Mouse (Mus musculus): Measurements from ENCODE around the gene Negr1. TPM values are rescaled to one million over a fixed set of nuclear protein-coding genes. Genes with fewer than 3 reads are reported as not detected.

Gene Negr1
- polyA plus RNA-seq, 1 experiment = 93.8 TPM

DNA sequence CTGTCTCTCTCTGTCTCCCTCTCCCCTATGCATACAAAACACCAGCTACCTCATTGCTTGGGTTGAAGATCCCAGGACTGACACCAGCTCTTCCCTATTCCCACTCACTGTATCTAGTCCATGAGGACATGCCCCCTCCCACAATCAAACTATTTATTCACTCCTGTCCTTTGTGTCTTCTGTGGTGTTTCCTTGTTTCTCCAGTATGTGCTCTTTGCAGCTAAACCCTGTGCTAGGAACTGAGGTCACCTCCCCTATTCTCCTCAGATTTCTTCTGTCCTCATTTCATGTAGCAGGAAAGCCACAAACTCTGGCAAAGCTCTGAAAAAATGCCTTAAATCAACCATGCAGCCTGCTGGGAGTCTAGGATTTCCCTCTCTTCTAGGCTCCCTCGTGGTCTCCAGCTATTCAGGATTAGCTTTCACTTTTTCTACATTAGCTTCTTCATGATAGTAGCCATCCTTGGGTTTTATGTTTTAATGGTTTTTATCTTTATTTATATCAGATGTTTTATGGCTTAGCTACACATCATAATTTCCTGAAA, 222.8 kb downstream of the Negr1 start:
- TF ChIP-seq POLR2A (IDR thresholded peaks at IDR 0.05; ENCODE audit: extremely low read depth, insufficient read depth, low read length) (no peak), CTCF (IDR thresholded peaks at IDR 0.05; ENCODE audit: extremely low read depth, insufficient read depth, low read length) (no peak)
- peaks cover 2% of the 10 kb centered on the region; the same call in 1 of the 2 replicates for H3K4me1 ChIP-seq (ENCODE audit: control insufficient read depth, insufficient read depth, low read length)
- H3K27ac ChIP-seq (ENCODE audit: insufficient read depth, low read length) = no peak overlapping the region

DNA sequence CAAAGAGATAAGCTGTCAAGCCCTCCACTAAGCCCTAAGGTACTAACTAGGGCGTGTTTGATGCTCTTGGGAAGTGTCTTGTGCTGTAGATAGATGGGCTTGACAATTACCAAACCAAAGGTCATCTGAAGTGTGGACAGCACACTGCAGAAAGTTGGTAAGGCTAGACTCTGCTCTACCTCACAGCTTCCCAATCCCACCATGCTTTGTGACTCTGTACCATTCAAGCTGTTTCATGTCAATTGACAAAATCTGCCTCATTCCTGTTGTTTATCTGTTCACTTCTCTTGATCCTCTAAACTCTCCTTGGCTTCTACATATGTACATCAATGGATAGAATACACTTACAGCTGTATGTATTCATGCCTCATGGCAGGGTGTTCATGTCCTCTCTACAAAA, 224.8 kb downstream of the Negr1 start:
- no peak overlapping the region for H3K27ac ChIP-seq (ENCODE audit: insufficient read depth, low read length)
- peaks cover 6% of the 10 kb centered on the region; the same call in 1 of the 2 replicates for H3K4me1 ChIP-seq (ENCODE audit: control insufficient read depth, insufficient read depth, low read length)
- no peak overlapping the region for H3K4me3 ChIP-seq (ENCODE audit: insufficient read depth, low read length)
- TF ChIP-seq POLR2A (IDR thresholded peaks at IDR 0.05; ENCODE audit: extremely low read depth, insufficient read depth, low read length) (no peak), CTCF (IDR thresholded peaks at IDR 0.05; ENCODE audit: extremely low read depth, insufficient read depth, low read length) (no peak)

More for the DNA sequence above, 222.8 kb downstream of the Negr1 start:
- no peak overlapping the region for H3K4me3 ChIP-seq (ENCODE audit: insufficient read depth, low read length)

DNA sequence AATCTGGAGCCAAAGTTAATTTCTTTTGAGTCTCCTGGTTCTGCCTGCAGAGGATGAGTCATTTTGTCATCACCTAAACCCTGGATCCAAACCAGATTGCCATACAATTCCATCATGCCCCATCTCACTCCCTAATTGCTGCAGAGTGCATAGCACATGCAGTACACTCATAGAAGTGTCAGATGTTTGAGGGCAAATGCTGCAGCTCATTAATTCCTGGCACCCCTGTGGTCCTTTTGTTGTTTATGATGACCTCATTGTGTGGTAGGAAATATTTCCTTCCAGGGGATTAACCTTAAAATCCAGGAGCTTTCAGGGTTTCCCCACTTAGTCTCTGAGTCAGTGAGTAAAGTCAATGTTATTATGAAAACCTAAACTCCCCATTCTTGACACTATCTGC, 229.6 kb downstream of the Negr1 start:
- H3K4me1 ChIP-seq (ENCODE audit: control insufficient read depth, insufficient read depth, low read length) = peaks cover 13% of the 10 kb centered on the region; the same call in 1 of the 2 replicates
- no peak for TF ChIP-seq POLR2A (IDR thresholded peaks at IDR 0.05; ENCODE audit: extremely low read depth, insufficient read depth, low read length)
- TF ChIP-seq CTCF (IDR thresholded peaks at IDR 0.05; ENCODE audit: extremely low read depth, insufficient read depth, low read length) = no peak
- H3K4me3 ChIP-seq (ENCODE audit: insufficient read depth, low read length) = no peak overlapping the region
- peak overlapping the region; percentile 84; the same call in 1 of the 2 replicates for H3K27ac ChIP-seq (ENCODE audit: insufficient read depth, low read length)

DNA sequence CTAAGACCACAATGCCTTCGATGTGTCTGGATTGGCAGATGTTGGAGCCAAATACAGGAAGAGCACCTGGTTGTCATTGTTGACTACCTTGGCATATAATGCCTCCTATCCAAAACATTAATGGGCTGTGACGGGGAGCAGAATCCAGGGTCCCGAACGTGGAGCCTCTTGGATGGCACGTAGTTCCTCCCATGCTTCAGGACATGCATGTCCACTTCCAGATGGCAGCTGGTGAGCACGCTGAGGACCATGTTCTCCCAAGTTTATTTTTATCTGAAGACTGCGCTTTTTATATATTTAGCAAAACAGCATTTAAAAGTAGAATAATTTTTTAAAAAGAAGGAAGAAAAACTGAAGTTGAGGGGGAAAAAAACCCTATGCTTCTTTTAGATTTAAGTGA, 231.1 kb downstream of the Negr1 start:
- H3K4me1 ChIP-seq (ENCODE audit: control insufficient read depth, insufficient read depth, low read length) = peaks cover 13% of the 10 kb centered on the region; the same call in 1 of the 2 replicates
- no peak overlapping the region for H3K27ac ChIP-seq (ENCODE audit: insufficient read depth, low read length)
- TF ChIP-seq CTCF (IDR thresholded peaks at IDR 0.05; ENCODE audit: extremely low read depth, insufficient read depth, low read length) (no peak), POLR2A (IDR thresholded peaks at IDR 0.05; ENCODE audit: extremely low read depth, insufficient read depth, low read length) (no peak)
- no peak overlapping the region for H3K4me3 ChIP-seq (ENCODE audit: insufficient read depth, low read length)

DNA sequence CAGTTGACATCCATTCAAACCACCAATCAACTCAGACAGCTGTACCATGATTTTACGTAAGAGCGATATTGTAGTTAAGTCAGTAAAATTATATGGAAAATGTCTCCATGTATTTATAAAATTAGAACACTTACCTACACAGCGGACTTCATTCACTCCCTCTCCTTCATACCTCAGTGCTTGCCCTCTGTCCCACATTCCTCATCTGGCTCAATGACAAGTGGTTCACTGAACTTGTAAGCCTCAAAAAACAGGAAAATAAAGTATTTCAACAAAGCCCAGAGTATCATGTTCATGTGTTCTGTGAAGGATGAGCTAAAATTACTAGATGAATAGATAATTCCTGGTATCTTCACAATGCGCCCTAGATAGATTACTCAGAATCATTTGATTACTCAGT, 232.5 kb downstream of the Negr1 start:
- H3K4me1 ChIP-seq (ENCODE audit: control insufficient read depth, insufficient read depth, low read length) = peaks cover 13% of the 10 kb centered on the region; the same call in 1 of the 2 replicates
- no peak overlapping the region for H3K27ac ChIP-seq (ENCODE audit: insufficient read depth, low read length)
- H3K4me3 ChIP-seq (ENCODE audit: insufficient read depth, low read length) = no peak overlapping the region
- TF ChIP-seq CTCF (IDR thresholded peaks at IDR 0.05; ENCODE audit: extremely low read depth, insufficient read depth, low read length) = no peak
- TF ChIP-seq POLR2A (IDR thresholded peaks at IDR 0.05; ENCODE audit: extremely low read depth, insufficient read depth, low read length) = no peak

DNA sequence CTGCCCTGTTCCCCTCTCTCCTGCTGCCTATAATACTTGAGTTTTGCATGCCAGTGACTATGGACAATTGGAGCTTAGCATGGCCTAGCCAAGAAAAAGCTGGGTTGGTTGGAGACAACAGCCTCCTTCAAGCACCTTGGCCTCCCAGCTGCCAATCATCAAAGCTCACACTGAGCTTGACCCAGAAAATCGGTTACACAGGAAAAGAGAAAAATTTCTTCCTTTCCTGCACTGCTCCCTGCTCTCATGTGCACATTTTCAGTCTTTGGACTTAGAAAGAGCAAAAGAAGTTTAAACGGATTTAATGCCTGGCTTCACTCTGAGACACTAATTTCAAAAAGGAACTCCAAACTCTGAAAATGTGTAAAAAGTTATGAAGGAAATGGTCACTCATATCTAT, 233.0 kb downstream of the Negr1 start:
- H3K4me3 ChIP-seq (ENCODE audit: insufficient read depth, low read length) = no peak overlapping the region
- TF ChIP-seq CTCF (IDR thresholded peaks at IDR 0.05; ENCODE audit: extremely low read depth, insufficient read depth, low read length) (no peak), POLR2A (IDR thresholded peaks at IDR 0.05; ENCODE audit: extremely low read depth, insufficient read depth, low read length) (no peak)
- peaks cover 13% of the 10 kb centered on the region; the same call in 1 of the 2 replicates for H3K4me1 ChIP-seq (ENCODE audit: control insufficient read depth, insufficient read depth, low read length)
- no peak overlapping the region for H3K27ac ChIP-seq (ENCODE audit: insufficient read depth, low read length)

DNA sequence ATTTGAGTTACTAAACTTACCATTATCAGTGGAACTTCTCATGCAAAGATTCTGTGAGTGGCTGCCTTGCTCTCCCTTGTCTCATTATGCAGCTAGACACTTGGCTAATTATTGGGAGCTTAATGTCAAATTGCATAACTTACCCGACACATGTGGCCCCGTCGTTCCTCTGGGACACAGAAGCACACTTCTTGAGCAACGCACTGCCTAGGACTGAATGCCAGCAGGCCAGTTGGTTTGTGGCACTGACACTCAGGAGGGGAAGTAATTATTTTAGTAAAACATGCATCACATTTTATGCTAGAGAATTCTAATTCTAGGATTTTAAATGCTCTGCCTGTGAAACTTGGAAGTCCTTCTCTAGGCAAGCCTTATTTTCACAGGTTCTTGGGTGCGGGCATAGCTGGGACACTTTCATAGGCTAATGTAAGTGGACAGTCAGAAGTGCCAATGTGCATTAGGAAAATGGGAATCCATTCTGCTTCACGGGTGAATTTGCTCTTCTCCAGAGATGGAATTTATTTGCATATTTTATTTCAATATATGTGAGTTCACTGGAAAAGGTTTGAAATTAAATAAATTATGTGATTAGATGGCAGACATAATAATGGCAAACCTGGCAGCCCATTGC, 234.6 kb downstream of the Negr1 start:
- Histone ChIP-seq H3K27ac (ENCODE audit: insufficient read depth, low read length) (no peak overlapping the region), H3K4me1 (ENCODE audit: control insufficient read depth, insufficient read depth, low read length) (peaks cover 10% of the 10 kb centered on the region; the same call in 1 of the 2 replicates), H3K4me3 (ENCODE audit: insufficient read depth, low read length) (no peak overlapping the region)
- TF ChIP-seq CTCF (IDR thresholded peaks at IDR 0.05; ENCODE audit: extremely low read depth, insufficient read depth, low read length) = no peak
- TF ChIP-seq POLR2A (IDR thresholded peaks at IDR 0.05; ENCODE audit: extremely low read depth, insufficient read depth, low read length) = no peak

DNA sequence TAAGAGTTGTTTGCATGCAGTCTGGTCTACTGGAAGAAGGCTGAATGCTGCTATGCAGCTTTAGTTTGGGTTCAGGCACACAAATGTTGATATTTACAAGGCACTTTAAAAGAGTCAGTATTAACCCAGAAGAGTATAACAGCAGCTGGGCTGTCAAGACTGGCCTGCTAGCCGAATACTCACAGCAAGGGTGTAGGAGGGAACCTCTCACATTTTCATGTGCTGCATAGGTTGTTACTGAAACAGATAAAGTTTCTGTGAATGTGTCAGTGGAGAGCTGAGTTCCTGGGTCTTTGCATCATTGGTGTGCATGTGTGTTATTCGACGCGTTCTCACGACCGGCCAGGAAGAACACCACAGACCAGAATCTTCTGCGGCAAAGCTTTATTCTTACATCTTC, 237.6 kb downstream of the Negr1 start:
- Histone ChIP-seq H3K4me3 (ENCODE audit: insufficient read depth, low read length) (no peak overlapping the region), H3K27ac (ENCODE audit: insufficient read depth, low read length) (no peak overlapping the region), H3K4me1 (ENCODE audit: control insufficient read depth, insufficient read depth, low read length) (no peaks in the 10 kb centered on the region; the same call in 1 of the 2 replicates)
- TF ChIP-seq POLR2A (IDR thresholded peaks at IDR 0.05; ENCODE audit: extremely low read depth, insufficient read depth, low read length) (no peak), CTCF (IDR thresholded peaks at IDR 0.05; ENCODE audit: extremely low read depth, insufficient read depth, low read length) (no peak)

DNA sequence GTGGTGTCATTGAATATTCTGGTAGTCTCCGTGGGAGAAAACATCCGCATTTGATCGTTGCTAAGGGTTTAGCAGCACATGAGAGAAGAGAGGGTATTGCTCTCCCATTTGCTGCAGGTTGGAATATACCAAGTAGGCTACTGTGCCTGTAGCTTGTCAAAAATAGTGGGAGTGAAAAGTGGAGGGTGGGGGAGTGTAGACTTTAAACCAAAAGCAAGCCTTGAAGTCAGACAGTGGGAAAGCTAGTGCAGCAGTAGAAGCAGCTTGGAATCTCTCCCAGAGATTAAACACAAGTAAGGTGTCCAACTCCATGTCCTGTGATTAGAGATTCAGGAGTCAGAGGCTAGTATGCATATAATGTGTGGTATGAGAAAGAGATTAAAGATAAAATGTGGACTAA, 248.2 kb downstream of the Negr1 start:
- Histone ChIP-seq H3K4me3 (ENCODE audit: insufficient read depth, low read length) (no peak overlapping the region), H3K27ac (ENCODE audit: insufficient read depth, low read length) (no peak overlapping the region), H3K4me1 (ENCODE audit: control insufficient read depth, insufficient read depth, low read length) (no peaks in the 10 kb centered on the region; the same call in none of the 2 replicates)
- TF ChIP-seq POLR2A (IDR thresholded peaks at IDR 0.05; ENCODE audit: extremely low read depth, insufficient read depth, low read length) = no peak
- TF ChIP-seq CTCF (IDR thresholded peaks at IDR 0.05; ENCODE audit: extremely low read depth, insufficient read depth, low read length) = no peak

DNA sequence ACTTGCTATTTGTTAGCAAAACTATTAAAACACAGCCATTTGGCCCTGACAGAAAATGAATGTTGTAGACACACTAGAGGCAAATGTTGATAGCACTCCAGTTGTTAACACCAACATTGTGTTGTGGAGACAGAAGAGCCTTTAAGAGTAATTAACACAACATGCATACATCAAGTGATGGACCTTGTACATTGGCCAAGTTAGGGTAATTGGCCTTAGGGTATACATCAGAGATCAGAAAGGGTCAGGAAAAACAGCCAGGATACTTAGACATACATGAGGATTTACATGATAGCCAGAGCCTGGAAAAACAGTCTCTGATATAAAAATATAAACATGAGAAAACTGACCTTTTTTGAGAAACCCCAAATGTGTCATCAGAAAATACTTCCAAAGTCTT, 255.3 kb downstream of the Negr1 start:
- Histone ChIP-seq H3K27ac (ENCODE audit: insufficient read depth, low read length) (no peak overlapping the region), H3K4me1 (ENCODE audit: control insufficient read depth, insufficient read depth, low read length) (no peaks in the 10 kb centered on the region; the same call in 1 of the 2 replicates), H3K4me3 (ENCODE audit: insufficient read depth, low read length) (no peak overlapping the region)
- TF ChIP-seq POLR2A (IDR thresholded peaks at IDR 0.05; ENCODE audit: extremely low read depth, insufficient read depth, low read length) = no peak
- no peak for TF ChIP-seq CTCF (IDR thresholded peaks at IDR 0.05; ENCODE audit: extremely low read depth, insufficient read depth, low read length)
